Mouse (Mus musculus) liver, embryonic 16.5 days (tissue): ENCODE results near the gene Mamld1. TPM values are rescaled to one million over a fixed set of nuclear protein-coding genes. Genes with fewer than 3 reads are reported as not detected.
"Not testable (repeated sequence)": the region's sequence is repeated elsewhere in the genome, so short reads cannot be mapped to it uniquely, and the experiment has no call there.

Experiments used
- ATAC-seq: fragments of 200-750 bp; cut with Nextera tagmentation; 2 replicates; pipeline ENCODE4 v1.8.0; 2017; ENCODE audit warnings: low read depth, mild to moderate bottlenecking, moderate number of reproducible peaks, moderate library complexity
- H3K27ac ChIP-seq: fragments of 300-500 bp; sonication (generic); 2 replicates; pipeline ENCODE4 v1.5.1; 2014; ENCODE audit warnings: mild to moderate bottlenecking, low read length
- H3K27me3 ChIP-seq: fragments of 300-500 bp; sonication (generic); 2 replicates; pipeline ENCODE4 v1.6.1; 2014; ENCODE audit warnings: low read depth, low read length, mixed read lengths; ENCODE audit not compliant: control insufficient read depth, insufficient read depth
- H3K36me3 ChIP-seq: fragments of 300-500 bp; sonication (generic); 2 replicates; pipeline ENCODE4 v1.6.1; 2014; ENCODE audit warnings: mild to moderate bottlenecking; ENCODE audit not compliant: control insufficient read depth, insufficient read depth
- H3K4me1 ChIP-seq: fragments of 300-500 bp; sonication (generic); 2 replicates; pipeline ENCODE4 v1.6.1; 2014; ENCODE audit warnings: low read depth, low read length, mixed read lengths; ENCODE audit not compliant: control insufficient read depth
- H3K4me2 ChIP-seq: fragments of 300-500 bp; sonication (generic); 2 replicates; pipeline ENCODE4 v1.6.1; 2014; ENCODE audit warnings: low read depth, low read length, mixed read lengths
- H3K4me3 ChIP-seq: fragments of 300-500 bp; sonication (generic); 2 replicates; pipeline ENCODE4 v1.5.1; 2014; ENCODE audit warnings: low read depth, mild to moderate bottlenecking, low read length
- H3K9ac ChIP-seq: fragments of 300-500 bp; sonication (generic); 2 replicates; pipeline ENCODE4 v1.6.1; 2014; ENCODE audit warnings: low read depth, low read length
- H3K9me3 ChIP-seq: fragments of 300-500 bp; sonication (generic); replicated peaks from 2 replicates; pipeline ENCODE4 v1.6.1; 2016; ENCODE audit warnings: low read length; ENCODE audit not compliant: control insufficient read depth
- WGBS: fragments of 180-500 bp; shearing (Covaris S2); extraction: QIAGEN DNeasy Blood & Tissue Kit; methylation state at CpG from one replicate; pipeline ENCODE4 v1.1.7; 2014; ENCODE audit not compliant: insufficient replicate concordance; 5-methylcytosine and 5-hydroxymethylcytosine counted together
- polyA plus RNA-seq: library from polyadenylated mRNA; unstranded; fragments of >200 nt; fragmentation: Nextera tagmentation; extraction: Ambion mirVana; gene quantifications from 2 replicates; pipeline ENCODE4 v1.2.1, GENCODE M21; 2015

Mamld1 gene
- 0.20 and 0.22 TPM in 2 replicates for polyA plus RNA-seq

DNA sequence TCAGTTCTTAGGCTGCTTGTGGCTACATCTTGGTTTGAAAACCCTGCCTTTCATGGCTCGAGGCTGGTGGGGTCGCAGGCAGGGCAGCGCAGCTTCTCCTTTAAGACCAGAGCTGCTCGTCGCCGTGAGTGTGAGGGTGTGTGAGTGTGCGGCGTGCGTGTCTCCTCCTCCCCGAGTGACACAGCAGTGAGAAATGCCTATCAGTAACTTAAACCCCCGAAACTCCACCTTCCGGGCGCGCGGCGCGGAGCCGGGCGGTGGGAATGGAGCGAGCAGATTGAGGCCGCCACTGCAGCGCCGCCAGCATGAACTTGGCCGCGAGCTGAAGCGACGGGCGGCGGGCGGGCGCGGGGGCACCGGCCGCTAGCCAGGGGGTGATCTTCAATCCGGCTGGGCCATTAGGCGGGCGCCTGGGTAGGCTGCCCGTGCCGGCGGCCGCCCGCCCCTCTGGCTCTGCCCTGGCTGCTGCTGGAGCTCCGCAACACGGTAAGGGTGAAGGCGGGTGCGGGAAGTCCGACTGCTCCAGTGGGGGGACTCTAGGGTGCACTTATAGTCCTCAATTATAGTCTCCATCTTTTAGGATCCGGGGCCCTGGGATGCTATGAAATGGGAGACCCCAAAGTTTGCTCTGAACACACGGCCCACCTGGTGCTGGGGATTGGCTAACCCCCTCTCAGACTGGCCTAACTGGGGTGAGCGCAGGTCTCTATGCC is at the start of gene Mamld1:
Gene Mamld1 (plus strand): TSS at position 393 of the 713 bp plus-strand sequence.
- H3K27ac ChIP-seq, result no peak within 1 kb of the TSS
- H3K27me3 ChIP-seq, result peaks cover 34% of the 10 kb centered on the region
- 0 out of 2 replicates have a peak, but pooled peaks have one; percentile 27 for ATAC-seq
- H3K4me3 ChIP-seq, result peak within 1 kb of the TSS; percentile 40
- H3K4me1 ChIP-seq, result no peaks in the 10 kb centered on the region
- H3K9ac ChIP-seq, result no peak within 1 kb of the TSS
- no peaks in the 10 kb centered on the region for H3K9me3 ChIP-seq
- no peaks in the 10 kb centered on the region for H3K36me3 ChIP-seq
- WGBS, result 20% methylated on average over 50 of the region's 50 CpGs
- peak within 1 kb of the TSS; percentile 46 for H3K4me2 ChIP-seq

DNA sequence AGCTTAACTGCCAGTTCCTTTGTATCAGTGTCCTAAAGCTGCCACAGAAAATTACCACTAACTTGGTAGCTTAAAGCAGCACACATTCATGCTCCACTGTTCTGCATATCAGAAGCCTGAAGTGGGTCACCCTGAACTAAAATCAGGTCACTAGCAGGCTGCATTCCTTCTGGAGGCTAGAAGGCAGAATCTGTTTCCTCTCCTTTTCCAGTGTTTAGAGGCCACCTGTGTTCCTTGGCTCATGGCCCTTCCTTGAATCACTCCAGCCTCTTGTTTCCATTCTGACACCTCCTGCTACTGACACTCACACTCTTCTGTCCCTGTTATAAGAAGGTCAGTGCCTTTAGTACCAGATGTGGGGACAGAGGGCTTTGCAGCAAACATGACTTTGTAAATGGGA is 25.3 kb upstream of the Mamld1 start:
- ATAC-seq, result no peak
- H3K4me1 ChIP-seq, result no peaks in the 10 kb centered on the region
- H3K9ac ChIP-seq, result no peak overlapping the region
- H3K4me2 ChIP-seq, result no peak overlapping the region
- no peak overlapping the region for H3K4me3 ChIP-seq
- H3K9me3 ChIP-seq, result no peaks in the 10 kb centered on the region
- no peaks in the 10 kb centered on the region for H3K36me3 ChIP-seq
- no peaks in the 10 kb centered on the region for H3K27me3 ChIP-seq
- H3K27ac ChIP-seq, result no peak overlapping the region

DNA sequence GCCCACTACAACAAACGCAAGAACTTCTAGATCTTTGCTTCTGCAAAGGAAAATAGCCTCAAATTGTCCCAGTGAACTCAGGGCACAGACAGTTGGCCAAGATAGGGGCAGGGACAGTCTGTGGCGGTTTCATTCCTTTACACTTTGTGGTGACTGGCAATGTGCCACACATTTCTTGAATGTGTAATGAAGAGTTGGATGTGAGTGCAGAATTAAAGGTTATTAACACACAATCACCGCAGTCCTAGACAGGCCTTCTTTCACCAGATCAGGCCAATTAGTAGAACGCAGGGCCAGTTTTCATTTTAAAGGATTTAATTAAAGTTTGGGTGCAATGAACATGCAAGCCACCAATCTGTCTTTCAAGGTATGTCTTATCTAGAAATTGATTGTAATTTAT is 22.0 kb upstream of the Mamld1 start:
- WGBS, result 60% methylated on average over 4 of the region's 4 CpGs
- no peak overlapping the region for H3K4me3 ChIP-seq
- H3K9ac ChIP-seq, result no peak overlapping the region
- H3K36me3 ChIP-seq, result no peaks in the 10 kb centered on the region
- H3K4me1 ChIP-seq, result no peaks in the 10 kb centered on the region
- H3K27me3 ChIP-seq, result no peaks in the 10 kb centered on the region
- no peaks in the 10 kb centered on the region for H3K9me3 ChIP-seq
- no peak overlapping the region for H3K4me2 ChIP-seq
- H3K27ac ChIP-seq, result no peak overlapping the region
- no peak for ATAC-seq

DNA sequence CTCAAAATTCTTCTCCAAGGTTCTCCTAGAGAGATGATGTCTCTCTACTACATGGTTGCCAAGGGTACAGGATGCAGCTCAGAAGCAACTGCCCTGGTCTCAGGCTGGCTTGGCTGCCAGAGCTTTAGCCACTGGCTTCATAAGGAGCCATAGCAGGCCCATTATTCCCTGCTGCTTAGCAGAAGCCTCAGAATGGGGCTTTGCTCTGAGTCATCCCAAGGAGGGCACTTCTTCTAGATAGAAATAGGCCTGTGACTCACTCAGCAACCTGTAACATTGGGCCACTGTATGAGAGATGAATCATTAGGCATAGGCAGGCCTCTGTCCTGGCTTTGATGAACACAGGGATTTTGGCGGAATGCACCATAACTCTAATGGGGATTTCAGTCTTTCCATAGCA is 21.1 kb upstream of the Mamld1 start:
- not testable (repeated sequence) for H3K36me3 ChIP-seq, H3K9ac ChIP-seq, H3K27ac ChIP-seq, H3K9me3 ChIP-seq, H3K27me3 ChIP-seq, ATAC-seq, H3K4me3 ChIP-seq, H3K4me2 ChIP-seq, H3K4me1 ChIP-seq
- WGBS, result 63% methylated on average over 1 of the region's 1 CpGs

DNA sequence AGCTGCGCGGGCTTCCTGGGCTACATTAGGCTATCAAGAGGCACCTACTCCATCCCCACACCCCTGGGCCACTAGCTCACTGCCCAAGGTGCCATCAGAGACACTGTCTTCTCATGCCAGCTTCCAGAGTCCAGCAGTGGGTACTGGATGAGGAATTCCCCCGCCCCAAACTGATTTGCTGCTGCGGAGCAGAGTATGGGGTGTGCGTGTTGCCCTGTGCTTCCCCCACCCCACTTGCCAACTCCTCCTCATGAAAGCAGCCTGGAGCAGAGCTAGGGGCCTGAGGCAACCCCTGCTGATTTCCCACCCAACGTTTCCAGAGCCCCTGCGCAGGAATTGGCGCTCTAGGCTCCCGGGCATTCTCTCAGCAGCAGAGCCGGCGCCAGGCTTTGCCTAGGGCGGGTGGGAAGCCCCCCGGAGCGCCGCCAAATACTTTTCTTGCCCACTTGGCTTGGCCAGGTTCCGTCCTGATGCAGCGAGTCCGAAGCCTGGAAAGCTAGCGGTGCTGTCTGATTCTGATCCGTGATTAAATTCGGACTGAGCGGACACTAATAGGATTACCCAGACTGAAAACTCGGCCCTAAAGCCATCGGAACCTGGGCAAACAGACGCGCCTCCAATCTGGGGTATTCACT is 738 bp downstream of the Mamld1 start:
- Histone ChIP-seq H3K4me1 (no peaks in the 10 kb centered on the region), H3K27me3 (peaks cover 34% of the 10 kb centered on the region), H3K4me3 (peak overlapping the region; percentile 40), H3K4me2 (peak overlapping the region; percentile 46), H3K9me3 (no peaks in the 10 kb centered on the region), H3K27ac (no peak overlapping the region), H3K36me3 (no peaks in the 10 kb centered on the region), H3K9ac (no peak overlapping the region)
- ATAC-seq, result no peak
- WGBS, result 17% methylated on average over 26 of the region's 26 CpGs

DNA sequence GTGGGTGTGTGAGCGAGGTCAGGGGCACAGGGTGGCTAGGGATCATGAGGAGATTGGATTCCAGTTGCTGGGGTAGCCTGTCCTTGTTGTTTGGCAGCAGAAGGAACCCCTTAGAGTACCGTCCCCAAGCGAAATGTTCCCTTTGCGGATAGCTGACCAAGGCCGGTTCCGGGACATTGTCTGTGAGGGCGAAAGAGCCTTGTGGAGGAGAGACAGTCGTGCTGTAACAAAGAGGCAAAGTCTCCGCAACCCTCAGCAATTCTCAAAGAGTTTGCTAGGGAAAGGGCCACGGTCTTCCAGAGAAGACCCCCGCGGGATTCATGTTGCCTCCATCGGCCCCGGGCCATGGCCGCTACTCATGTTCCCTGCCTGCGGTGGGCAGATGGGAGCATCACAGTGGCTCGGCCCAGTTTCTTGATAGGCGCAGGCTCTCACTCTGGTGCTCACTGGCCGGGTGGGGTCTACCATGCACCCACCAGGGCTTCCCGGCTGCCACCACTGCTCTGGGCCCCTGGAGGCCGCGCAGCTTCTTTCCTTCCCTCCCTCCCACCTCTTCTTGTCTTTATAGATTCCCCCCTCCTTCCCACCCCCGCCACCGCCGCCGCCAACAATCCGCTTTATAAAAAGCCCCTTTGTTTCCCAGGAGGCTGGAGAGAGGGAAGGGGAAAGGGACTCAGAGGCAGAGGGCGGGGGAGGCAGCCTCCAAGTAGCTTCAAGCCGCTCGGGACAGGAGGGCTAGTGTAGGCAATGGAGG is 1.5 kb downstream of the Mamld1 start:
- Histone ChIP-seq H3K9ac (no peak overlapping the region), H3K36me3 (no peaks in the 10 kb centered on the region), H3K4me1 (no peaks in the 10 kb centered on the region), H3K9me3 (no peaks in the 10 kb centered on the region), H3K27ac (no peak overlapping the region), H3K4me2 (peak overlapping the region; percentile 46), H3K27me3 (peaks cover 34% of the 10 kb centered on the region), H3K4me3 (peak overlapping the region; percentile 40)
- no peak for ATAC-seq
- 28% methylated on average over 30 of the region's 30 CpGs for WGBS

DNA sequence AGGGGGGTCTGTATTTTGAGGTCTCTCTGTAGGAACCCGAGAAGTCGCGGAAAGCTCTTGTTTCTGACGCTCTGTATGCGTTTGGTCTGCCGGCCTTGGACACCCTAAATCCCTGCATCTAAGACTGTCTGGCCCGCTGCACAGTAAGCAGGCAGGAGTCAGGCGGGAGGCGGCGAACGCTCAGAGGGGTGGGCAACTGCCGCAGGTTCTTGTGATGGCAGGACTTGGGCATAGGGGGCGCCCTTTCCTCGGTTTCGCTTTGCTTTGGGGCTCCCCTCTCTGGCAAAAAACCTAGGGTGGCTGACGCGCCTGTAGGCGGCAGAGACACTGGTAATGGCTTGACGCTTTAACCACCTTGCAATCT is 2.0 kb downstream of the Mamld1 start:
- no peak overlapping the region for H3K9ac ChIP-seq

DNA sequence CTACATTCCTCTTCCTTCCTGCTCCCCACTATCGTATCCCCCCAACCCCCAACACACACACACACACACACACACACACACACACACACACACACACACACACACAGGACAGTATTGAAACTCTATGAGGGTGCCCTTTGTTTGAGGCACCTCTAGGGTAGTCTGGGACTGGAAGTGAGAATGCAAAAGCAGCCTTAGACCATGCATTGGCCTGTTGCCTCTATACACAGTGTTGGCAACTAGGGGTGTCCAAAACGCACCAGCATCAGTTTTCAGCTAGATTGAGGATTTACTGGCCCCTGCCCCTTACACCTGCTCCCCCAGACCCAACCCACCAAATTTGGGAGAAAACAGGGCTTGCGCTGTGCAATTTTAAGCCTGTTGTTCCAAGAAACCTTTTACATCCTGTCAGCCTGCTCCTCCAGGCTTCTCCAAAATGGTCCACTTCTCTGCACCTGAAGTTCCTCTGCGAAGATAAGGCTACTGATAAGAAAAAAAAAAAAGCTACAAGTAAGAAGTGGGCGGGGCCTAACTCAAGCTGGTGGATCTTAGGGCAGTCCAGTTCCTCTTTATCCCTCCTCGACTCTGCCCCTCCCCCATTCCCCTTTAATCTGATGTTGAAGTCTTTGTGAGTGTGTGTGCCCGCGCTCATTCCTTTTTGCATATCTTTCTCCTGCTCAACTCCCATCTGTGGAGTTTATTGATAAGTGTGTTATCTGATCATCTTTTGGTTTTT is 2.6 kb downstream of the Mamld1 start:
- WGBS, result 22% methylated on average over 8 of the region's 8 CpGs
- Histone ChIP-seq H3K27ac (no peak overlapping the region), H3K4me2 (0 out of 2 replicates have a peak overlapping the region, but pooled peaks have one; percentile 46), H3K36me3 (no peaks in the 10 kb centered on the region), H3K9me3 (no peaks in the 10 kb centered on the region), H3K4me1 (no peaks in the 10 kb centered on the region), H3K4me3 (peak overlapping the region; percentile 28), H3K27me3 (peaks cover 34% of the 10 kb centered on the region), H3K9ac (no peak overlapping the region)
- no peak for ATAC-seq

More for the DNA sequence above, 2.0 kb downstream of the Mamld1 start:
- Histone ChIP-seq H3K36me3 (no peaks in the 10 kb centered on the region), H3K4me1 (no peaks in the 10 kb centered on the region), H3K4me3 (peak overlapping the region; percentile 28), H3K9me3 (no peaks in the 10 kb centered on the region), H3K27me3 (peaks cover 34% of the 10 kb centered on the region), H3K4me2 (peak overlapping the region; percentile 46), H3K27ac (no peak overlapping the region)
- ATAC-seq, result no peak
- WGBS, result 31% methylated on average over 19 of the region's 19 CpGs
